Mouse (Mus musculus): ENCODE results near the gene Dusp16. TPM values are rescaled to one million over a fixed set of nuclear protein-coding genes. Genes with fewer than 3 reads are reported as not detected.

Dusp16 gene
- 1 to 10 TPM; 1.4 to 2.6 TPM for polyA plus RNA-seq (2017; shearing (Covaris generic))

GRCm38 (mm10) chr6:134792141-134793045 lies at the start of gene Dusp16:
TSS of gene Dusp16 (minus strand) at chr6:134792625.

GRCm38 (mm10) chr6:134829786-134830700 lies 37.6 kb upstream of the Dusp16 start, which contains the start of gene Crebl2:
TSS of gene Crebl2 (plus strand) at chr6:134830154.

Other genes starting within 250 kb of the Dusp16 start
- 10 to 100 TPM; 17.3 to 19.1 TPM for gene Lrp6, start 225.7 kb downstream of the Dusp16 start, polyA plus RNA-seq (2017; shearing (Covaris generic))
- 1 to 10 TPM; 3.3 to 4.5 TPM for gene Mansc1, start 160.1 kb downstream of the Dusp16 start, polyA plus RNA-seq (2017; shearing (Covaris generic))
- 10 to 100 TPM; 27.9 to 36.5 TPM for gene Borcs5, start 153.1 kb downstream of the Dusp16 start, polyA plus RNA-seq (2017; shearing (Covaris generic))
- 10 to 100 TPM; 21.5 to 23.4 TPM for gene Crebl2, start 37.5 kb upstream of the Dusp16 start, polyA plus RNA-seq (2017; shearing (Covaris generic))
- 1 to 10 TPM; 5.8 to 8.1 TPM for gene Gpr19, start 106.0 kb upstream of the Dusp16 start, polyA plus RNA-seq (2017; shearing (Covaris generic))
- gene Cdkn1b, start 127.8 kb upstream of the Dusp16 start, polyA plus RNA-seq (2017; shearing (Covaris generic)), result 10 to 100 TPM; 20.7 to 31.5 TPM
- under 1 TPM; 0.21 to 0.41 TPM for gene Apold1, start 189.1 kb upstream of the Dusp16 start, polyA plus RNA-seq (2017; shearing (Covaris generic))
- 100 to 1,000 TPM; 128 to 143 TPM for gene Ddx47, start 219.0 kb upstream of the Dusp16 start, polyA plus RNA-seq (2017; shearing (Covaris generic))

Measured in activated CD4-positive, CD25-positive, alpha-beta regulatory T cell (primary cell).